Mouse (Mus musculus) neural tube, postnatal 0 days (tissue): ENCODE results near the gene Vgll2. TPM values are rescaled to one million over a fixed set of nuclear protein-coding genes. Genes with fewer than 3 reads are reported as not detected.

Experiments used
- microRNA-seq: library from miRNA; unstranded; fragments of <30 nt; microRNA quantifications from one replicate; pipeline ENCODE4, GENCODE M21; 2016
- polyA plus RNA-seq: library from polyadenylated mRNA; unstranded; fragments of >200 nt; fragmentation: Nextera tagmentation; extraction: Ambion mirVana; gene quantifications from 2 replicates; pipeline ENCODE4 v1.2.1, GENCODE M21; 2015

The Vgll2 gene
- 0.21 TPM in 1 of 2 replicates, not detected in the other for polyA plus RNA-seq

GRCm38 (mm10) chr10:52022413-52023212, at the start of gene Vgll2:
Vgll2 (plus strand) TSS chr10:52022502.

Small RNA genes lying within 50 kb of the gene (microRNA-seq; reads per million reads assigned to microRNA genes)
- not detected for gene Gm24084

Other genes with a start within 250 kb of the Vgll2 start
- not detected in 2 replicates for gene Ros1, start 172.7 kb downstream of the Vgll2 start, polyA plus RNA-seq
- gene Dcbld1, start 211.1 kb downstream of the Vgll2 start, polyA plus RNA-seq = 19.9 and 21.9 TPM in 2 replicates